Mouse (Mus musculus) heart, postnatal 0 days (tissue): Measurements from ENCODE around the gene Cfap97d1.

Experiments
- CTCF ChIP-seq: IDR thresholded peaks from 2 replicates; pipeline ENCODE4 v1.5.1; 2016; ENCODE audit warnings: antibody characterized with exemption, control low read depth, low read depth
- EP300 ChIP-seq: IDR thresholded peaks from 2 replicates; pipeline ENCODE4 v1.6.1; 2016; ENCODE audit warnings: antibody characterized with exemption, low read depth

GRCm38 (mm10) chr11:101965553-101965952 lies 18.5 kb upstream of the Cfap97d1 start:
- TF ChIP-seq CTCF = no peak
- TF ChIP-seq EP300 = no peak
